Mouse (Mus musculus): ENCODE measurements around the gene Inmt. TPM values are rescaled to one million over a fixed set of nuclear protein-coding genes. Genes with fewer than 3 reads are reported as not detected.

Inmt gene
- polyA plus RNA-seq, 1 experiment from 2014 or later = 0.10 TPM

DNA sequence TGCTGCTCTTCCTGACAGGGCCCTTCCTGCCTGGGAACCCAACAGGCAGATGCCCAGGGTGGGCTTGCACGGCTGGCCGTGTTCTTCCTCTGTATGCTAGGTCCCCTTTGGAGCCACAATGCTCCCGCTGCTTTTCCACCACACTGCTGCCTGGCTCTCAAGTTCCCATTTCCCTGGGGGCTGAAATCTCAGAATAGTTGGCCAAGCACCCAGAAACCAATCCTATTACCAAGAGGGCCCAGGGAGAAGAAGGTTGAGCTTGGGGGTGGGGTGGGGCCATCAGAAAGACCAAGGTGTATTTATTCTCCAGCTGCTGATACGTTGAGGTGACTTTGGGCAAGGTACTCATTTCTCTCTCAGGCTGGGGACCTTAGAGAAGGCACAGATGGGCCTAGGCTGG is 43.5 kb downstream of the Inmt start:
- Histone ChIP-seq H3K4me2 (replicated peaks; ENCODE audit: low read depth) (no peak overlapping the region), H3K36me3 (ENCODE audit: control insufficient read depth, insufficient read depth) (no peaks in the 10 kb centered on the region), H3K27me3 (replicated peaks; ENCODE audit: control insufficient read depth, insufficient read depth, low read length) (no peaks in the 10 kb centered on the region), H3K27ac (ENCODE audit: low read depth, low read length) (no peak overlapping the region), H3K9ac (ENCODE audit: low read depth, low read length) (no peak overlapping the region), H3K4me1 (replicated peaks; ENCODE audit: control insufficient read depth, insufficient read depth, low read length) (no peaks in the 10 kb centered on the region), H3K9me3 (ENCODE audit: control insufficient read depth) (no peaks in the 10 kb centered on the region), H3K4me3 (ENCODE audit: low read depth, low read length) (no peak overlapping the region)
- WGBS = 76% methylated on average over 4 of the region's 4 CpGs
- TF ChIP-seq CTCF (IDR thresholded peaks at IDR 0.05; ENCODE audit: low read depth) = no peak
- no peak for ATAC-seq

DNA sequence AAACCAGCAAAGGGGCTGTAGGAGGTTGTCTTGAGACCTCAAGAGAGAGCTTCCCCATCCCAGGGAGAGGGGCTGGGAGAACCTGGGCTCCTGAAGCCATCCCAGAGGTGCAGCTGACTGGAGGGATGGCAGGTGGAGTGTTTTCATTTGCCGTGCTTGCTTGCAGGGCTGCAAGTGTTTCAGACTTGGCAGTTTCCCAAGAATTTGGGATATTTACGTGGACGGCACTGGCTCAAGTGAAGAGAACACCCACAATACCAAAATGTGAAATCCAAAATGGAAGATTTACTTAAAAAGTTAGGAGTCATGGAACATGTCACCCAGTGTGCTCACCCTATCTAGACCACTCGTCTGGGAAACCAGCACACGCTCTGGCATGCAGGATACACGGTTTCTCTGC is 44.2 kb downstream of the Inmt start:
- no peaks in the 10 kb centered on the region for H3K9me3 ChIP-seq (ENCODE audit: control insufficient read depth)
- no peak for TF ChIP-seq CTCF (IDR thresholded peaks at IDR 0.05; ENCODE audit: low read depth)
- no peaks in the 10 kb centered on the region for H3K36me3 ChIP-seq (ENCODE audit: control insufficient read depth, insufficient read depth)
- H3K4me3 ChIP-seq (ENCODE audit: low read depth, low read length) = no peak overlapping the region
- no peak for ATAC-seq
- WGBS = 45% methylated on average over 6 of the region's 6 CpGs
- no peak overlapping the region for H3K27ac ChIP-seq (ENCODE audit: low read depth, low read length)
- H3K4me1 ChIP-seq (replicated peaks; ENCODE audit: control insufficient read depth, insufficient read depth, low read length) = no peaks in the 10 kb centered on the region
- H3K27me3 ChIP-seq (replicated peaks; ENCODE audit: control insufficient read depth, insufficient read depth, low read length) = no peaks in the 10 kb centered on the region
- H3K9ac ChIP-seq (ENCODE audit: low read depth, low read length) = no peak overlapping the region
- H3K4me2 ChIP-seq (replicated peaks; ENCODE audit: low read depth) = no peak overlapping the region

DNA sequence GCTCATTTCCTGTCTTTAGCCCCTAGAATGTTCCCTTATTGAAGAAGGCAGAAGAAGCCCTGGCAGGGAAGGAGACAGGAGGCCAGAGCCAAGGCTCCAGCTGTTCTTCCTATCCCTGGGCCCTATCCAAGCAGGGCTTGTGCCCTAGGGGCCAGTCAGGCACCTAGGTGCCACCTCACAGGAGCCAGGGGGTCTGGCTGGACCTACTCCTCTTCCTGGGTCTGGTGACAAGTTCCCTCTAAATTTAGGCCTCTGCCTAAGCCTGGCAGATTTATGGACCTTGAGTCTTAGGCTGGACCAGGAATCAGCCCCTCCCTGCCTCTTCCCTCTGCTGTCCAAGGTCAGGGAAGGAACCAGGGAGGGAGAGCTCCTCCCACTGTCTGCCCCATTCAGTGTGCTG is 46.5 kb downstream of the Inmt start:
- Histone ChIP-seq H3K4me3 (ENCODE audit: low read depth, low read length) (no peak overlapping the region), H3K9me3 (ENCODE audit: control insufficient read depth) (no peaks in the 10 kb centered on the region), H3K4me1 (replicated peaks; ENCODE audit: control insufficient read depth, insufficient read depth, low read length) (no peaks in the 10 kb centered on the region), H3K4me2 (replicated peaks; ENCODE audit: low read depth) (no peak overlapping the region), H3K9ac (ENCODE audit: low read depth, low read length) (no peak overlapping the region), H3K36me3 (ENCODE audit: control insufficient read depth, insufficient read depth) (no peaks in the 10 kb centered on the region), H3K27me3 (replicated peaks; ENCODE audit: control insufficient read depth, insufficient read depth, low read length) (no peaks in the 10 kb centered on the region), H3K27ac (ENCODE audit: low read depth, low read length) (no peak overlapping the region)
- ATAC-seq = no peak
- TF ChIP-seq CTCF (IDR thresholded peaks at IDR 0.05; ENCODE audit: low read depth) = no peak

DNA sequence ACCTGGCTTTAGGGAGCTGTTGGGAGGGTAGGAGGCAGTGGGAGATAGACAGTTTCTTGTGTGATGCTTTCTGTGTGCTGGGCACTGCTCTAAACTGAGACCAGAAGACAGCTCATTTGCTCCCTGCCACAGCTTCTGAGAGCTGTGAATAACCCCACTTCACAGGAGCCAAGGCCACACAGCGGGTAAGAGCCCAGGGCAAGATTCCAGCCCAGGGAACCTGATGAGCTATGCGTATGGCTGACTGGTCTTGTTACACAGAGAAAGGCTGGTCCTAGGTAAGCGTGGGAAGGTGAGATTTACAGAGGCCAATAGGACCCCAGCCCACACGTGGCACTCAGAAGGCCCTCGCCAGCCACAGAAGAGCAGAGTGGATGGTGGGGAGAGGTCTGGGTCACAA is 48.3 kb downstream of the Inmt start:
- ATAC-seq = no peak
- Histone ChIP-seq H3K9ac (ENCODE audit: low read depth, low read length) (no peak overlapping the region), H3K4me1 (replicated peaks; ENCODE audit: control insufficient read depth, insufficient read depth, low read length) (no peaks in the 10 kb centered on the region), H3K27me3 (replicated peaks; ENCODE audit: control insufficient read depth, insufficient read depth, low read length) (no peaks in the 10 kb centered on the region; the same call in 1 of the 2 replicates), H3K9me3 (ENCODE audit: control insufficient read depth) (no peaks in the 10 kb centered on the region), H3K4me3 (ENCODE audit: low read depth, low read length) (no peak overlapping the region), H3K4me2 (replicated peaks; ENCODE audit: low read depth) (no peak overlapping the region), H3K27ac (ENCODE audit: low read depth, low read length) (no peak overlapping the region), H3K36me3 (ENCODE audit: control insufficient read depth, insufficient read depth) (no peaks in the 10 kb centered on the region)
- no peak for TF ChIP-seq CTCF (IDR thresholded peaks at IDR 0.05; ENCODE audit: low read depth)
- WGBS = 80% methylated on average over 5 of the region's 5 CpGs

DNA sequence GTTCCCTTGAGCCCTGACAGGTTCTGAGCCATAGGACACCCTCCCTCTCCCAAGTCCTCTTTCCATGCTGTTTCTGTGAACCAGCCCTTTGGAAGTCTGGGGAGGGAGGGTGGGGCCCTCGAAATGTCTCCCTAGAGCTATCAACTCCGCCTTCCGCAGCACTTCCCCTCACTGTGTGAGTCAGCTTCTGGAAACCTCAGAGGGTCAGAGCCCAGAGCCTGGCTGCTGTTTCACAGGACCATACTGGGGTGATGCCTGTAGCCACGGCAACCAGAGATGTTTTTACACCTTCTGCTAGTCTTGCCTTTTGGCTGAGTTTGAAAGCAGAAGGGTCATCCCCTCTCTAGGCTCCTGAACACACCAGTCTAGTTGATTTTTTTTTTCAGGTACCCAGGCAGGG is 51.8 kb downstream of the Inmt start:
- no peaks in the 10 kb centered on the region for H3K4me1 ChIP-seq (replicated peaks; ENCODE audit: control insufficient read depth, insufficient read depth, low read length)
- peaks cover 15% of the 10 kb centered on the region for H3K27me3 ChIP-seq (replicated peaks; ENCODE audit: control insufficient read depth, insufficient read depth, low read length)
- H3K9ac ChIP-seq (ENCODE audit: low read depth, low read length) = no peak overlapping the region
- no peak overlapping the region for H3K27ac ChIP-seq (ENCODE audit: low read depth, low read length)
- WGBS = 41% methylated on average over 4 of the region's 4 CpGs
- no peak for ATAC-seq
- no peak overlapping the region for H3K4me2 ChIP-seq (replicated peaks; ENCODE audit: low read depth)
- no peaks in the 10 kb centered on the region for H3K9me3 ChIP-seq (ENCODE audit: control insufficient read depth)
- H3K36me3 ChIP-seq (ENCODE audit: control insufficient read depth, insufficient read depth) = no peaks in the 10 kb centered on the region
- no peak overlapping the region for H3K4me3 ChIP-seq (ENCODE audit: low read depth, low read length)
- TF ChIP-seq CTCF (IDR thresholded peaks at IDR 0.05; ENCODE audit: low read depth) = no peak

Other genes with a start within 250 kb of the Inmt start
- gene Nod1, start 202.4 kb downstream of the Inmt start, polyA plus RNA-seq (2015; fragmentation: Nextera tagmentation; extraction: Ambion mirVana) = 2.3 and 2.7 TPM in 2 replicates
- 19.7 and 25.5 TPM in 2 replicates for gene Ggct, start 182.1 kb downstream of the Inmt start, polyA plus RNA-seq (2015; fragmentation: Nextera tagmentation; extraction: Ambion mirVana)
- 66.8 and 67.7 TPM in 2 replicates for gene Gars, start 137.0 kb downstream of the Inmt start, polyA plus RNA-seq (2015; fragmentation: Nextera tagmentation; extraction: Ambion mirVana)
- gene Crhr2, start 42.0 kb downstream of the Inmt start, polyA plus RNA-seq (2015; fragmentation: Nextera tagmentation; extraction: Ambion mirVana) = 0.10 and 0.20 TPM in 2 replicates
- 2.1 and 2.3 TPM in 2 replicates for gene Mindy4, start 28.3 kb upstream of the Inmt start, polyA plus RNA-seq (2015; fragmentation: Nextera tagmentation; extraction: Ambion mirVana)
- 19.0 and 20.4 TPM in 2 replicates for gene Aqp1, start 161.4 kb upstream of the Inmt start, polyA plus RNA-seq (2015; fragmentation: Nextera tagmentation; extraction: Ambion mirVana)
- 0.17 TPM in 1 of 2 replicates, not detected in the other for gene Ghrhr, start 201.3 kb upstream of the Inmt start, polyA plus RNA-seq (2015; fragmentation: Nextera tagmentation; extraction: Ambion mirVana)